Mouse (Mus musculus) ovary, adult 2 months (tissue): Measurements from ENCODE around the gene Rab11a. TPM values are rescaled to one million over a fixed set of nuclear protein-coding genes. Genes with fewer than 3 reads are reported as not detected.

ENCODE experiments used
- polyA plus RNA-seq: library from polyadenylated mRNA; depleted of rRNA; stranded (reverse); fragments of >200 nt; gene quantifications from 2 replicates; pipeline ENCODE4 v1.2.3, GENCODE M21; 2012; rRNA removed

Gene Rab11a
- polyA plus RNA-seq: 61.7 and 65.6 TPM in 2 replicates

DNA sequence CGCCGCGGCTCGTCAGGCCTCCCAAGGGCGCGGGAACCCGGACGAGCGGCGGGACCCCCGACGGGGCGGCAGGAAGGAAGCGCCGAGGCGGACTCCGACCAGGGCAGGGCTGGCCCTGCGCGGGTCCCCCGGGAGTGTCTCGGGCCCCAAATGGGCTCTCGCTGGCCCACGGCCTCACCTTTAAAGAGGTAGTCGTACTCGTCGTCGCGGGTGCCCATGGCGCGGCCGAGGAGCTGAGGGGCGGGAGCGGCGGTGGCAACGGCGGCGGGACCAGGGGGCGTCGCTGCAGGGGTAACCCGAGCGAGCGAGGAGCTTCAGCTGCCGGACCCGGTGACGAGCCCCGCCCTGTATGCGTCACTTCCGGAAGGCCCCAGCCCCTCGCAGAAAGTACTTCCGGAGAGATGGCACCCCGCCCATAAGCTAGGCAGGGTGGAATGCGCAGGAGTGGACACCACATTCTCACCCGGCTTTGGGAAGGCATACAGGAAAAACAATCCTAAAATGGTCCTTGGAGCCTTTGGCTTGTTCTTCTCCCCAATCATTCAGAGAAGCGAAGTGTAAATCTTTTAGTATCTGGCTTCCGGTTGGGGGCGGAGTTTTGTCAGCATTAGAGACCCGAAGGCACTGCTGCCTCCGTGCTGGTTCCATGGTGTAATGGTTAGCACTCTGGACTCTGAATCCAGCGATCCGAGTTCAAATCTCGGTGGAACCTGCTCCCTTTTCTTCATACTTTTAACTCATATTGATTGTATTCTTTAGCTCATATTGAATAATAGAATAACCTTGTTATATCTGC is at the start of gene Rab11a:
Rab11a (minus strand) TSS at position 353 of the 796 bp plus-strand sequence.

Other genes with a start within 250 kb of the Rab11a start
- 6.4 and 6.8 TPM in 2 replicates for gene Dennd4a, start 73.6 kb upstream of the Rab11a start, polyA plus RNA-seq
- 0.03 TPM in 1 of 2 replicates, not detected in the other for gene Slc24a1, start 213.8 kb upstream of the Rab11a start, polyA plus RNA-seq
- gene Ints14, start 223.1 kb upstream of the Rab11a start, polyA plus RNA-seq: 14.2 and 15.7 TPM in 2 replicates